Mouse (Mus musculus): Measurements from ENCODE around the gene Dcun1d5. TPM values are rescaled to one million over a fixed set of nuclear protein-coding genes. Genes with fewer than 3 reads are reported as not detected.

The Dcun1d5 gene
- 105 and 111 TPM in 2 replicates for polyA plus RNA-seq (2015; fragmentation: Nextera tagmentation; extraction: Ambion mirVana)

- Histone ChIP-seq H3K9ac (ENCODE audit: low read length) (peak within 1 kb of the TSS; percentile 85), H3K27me3 (ENCODE audit: control insufficient read depth, insufficient read depth, low read depth, low read length) (no peaks in the 10 kb centered on the region), H3K4me2 (ENCODE audit: low read depth, low read length) (peak within 1 kb of the TSS; percentile 60), H3K4me3 (ENCODE audit: low read length) (peak within 1 kb of the TSS; percentile 82), H3K36me3 (ENCODE audit: control insufficient read depth, insufficient read depth, low read length) (no peaks in the 10 kb centered on the region), H3K9me3 (ENCODE audit: control insufficient read depth, low read length) (no peaks in the 10 kb centered on the region), H3K4me1 (replicated peaks; ENCODE audit: control insufficient read depth, insufficient read depth, low read length) (peaks cover 9% of the 10 kb centered on the region), H3K27ac (ENCODE audit: low read length) (peak within 1 kb of the TSS; percentile 93)
- peak; percentile 99 for ATAC-seq (ENCODE audit: low read depth)
- WGBS: under 1% methylated on average over 61 of the region's 62 CpGs
Observed at GRCm38 (mm10) chr9:7184172-7184896, at the start of gene Dcun1d5, which contains the start of gene Dync2h1. TSS of gene Dcun1d5 (plus strand) at chr9:7184520. TSS of gene Dync2h1 (minus strand) at chr9:7184446.

- no peaks in the 10 kb centered on the region for H3K4me1 ChIP-seq (replicated peaks; ENCODE audit: control insufficient read depth, insufficient read depth, low read length)
- H3K4me2 ChIP-seq (ENCODE audit: low read depth, low read length): no peak overlapping the region
- no peak for ATAC-seq (ENCODE audit: low read depth)
- H3K9me3 ChIP-seq (ENCODE audit: control insufficient read depth, low read length): no peaks in the 10 kb centered on the region
- WGBS: 75% methylated on average over 2 of the region's 2 CpGs
- H3K27ac ChIP-seq (ENCODE audit: low read length): no peak overlapping the region
- H3K9ac ChIP-seq (ENCODE audit: low read length): no peak overlapping the region
- no peaks in the 10 kb centered on the region for H3K27me3 ChIP-seq (ENCODE audit: control insufficient read depth, insufficient read depth, low read depth, low read length)
- peaks cover 3% of the 10 kb centered on the region; the same call in 1 of the 2 replicates for H3K36me3 ChIP-seq (ENCODE audit: control insufficient read depth, insufficient read depth, low read length)
- no peak overlapping the region for H3K4me3 ChIP-seq (ENCODE audit: low read length)
Observed at GRCm38 (mm10) chr9:7154391-7154790, 29.9 kb upstream of the Dcun1d5 start.

- H3K4me2 ChIP-seq (ENCODE audit: low read depth, low read length): no peak overlapping the region
- WGBS: 91% methylated on average over 7 of the region's 7 CpGs
- H3K9ac ChIP-seq (ENCODE audit: low read length): no peak overlapping the region
- no peaks in the 10 kb centered on the region for H3K27me3 ChIP-seq (ENCODE audit: control insufficient read depth, insufficient read depth, low read depth, low read length)
- ATAC-seq (ENCODE audit: low read depth): no peak
- H3K4me3 ChIP-seq (ENCODE audit: low read length): no peak overlapping the region
- no peaks in the 10 kb centered on the region for H3K9me3 ChIP-seq (ENCODE audit: control insufficient read depth, low read length)
- no peak overlapping the region for H3K27ac ChIP-seq (ENCODE audit: low read length)
- no peaks in the 10 kb centered on the region for H3K4me1 ChIP-seq (replicated peaks; ENCODE audit: control insufficient read depth, insufficient read depth, low read length)
- H3K36me3 ChIP-seq (ENCODE audit: control insufficient read depth, insufficient read depth, low read length): peaks cover 6% of the 10 kb centered on the region
Observed at GRCm38 (mm10) chr9:7158605-7159004, 25.7 kb upstream of the Dcun1d5 start.

- 85% methylated on average over 3 of the region's 3 CpGs for WGBS
- Histone ChIP-seq H3K4me3 (ENCODE audit: low read length) (no peak overlapping the region), H3K9me3 (ENCODE audit: control insufficient read depth, low read length) (no peaks in the 10 kb centered on the region), H3K27ac (ENCODE audit: low read length) (no peak overlapping the region), H3K36me3 (ENCODE audit: control insufficient read depth, insufficient read depth, low read length) (peaks cover 7% of the 10 kb centered on the region), H3K4me1 (replicated peaks; ENCODE audit: control insufficient read depth, insufficient read depth, low read length) (no peaks in the 10 kb centered on the region), H3K4me2 (ENCODE audit: low read depth, low read length) (no peak overlapping the region), H3K9ac (ENCODE audit: low read length) (no peak overlapping the region), H3K27me3 (ENCODE audit: control insufficient read depth, insufficient read depth, low read depth, low read length) (no peaks in the 10 kb centered on the region)
- ATAC-seq (ENCODE audit: low read depth): no peak
Observed at GRCm38 (mm10) chr9:7159718-7160117, 24.6 kb upstream of the Dcun1d5 start.

- H3K27me3 ChIP-seq (ENCODE audit: control insufficient read depth, insufficient read depth, low read depth, low read length): no peaks in the 10 kb centered on the region
- no peak for ATAC-seq (ENCODE audit: low read depth)
- H3K9ac ChIP-seq (ENCODE audit: low read length): no peak overlapping the region
- H3K4me3 ChIP-seq (ENCODE audit: low read length): no peak overlapping the region
- 93% methylated on average over 5 of the region's 5 CpGs for WGBS
- no peak overlapping the region for H3K27ac ChIP-seq (ENCODE audit: low read length)
- no peaks in the 10 kb centered on the region for H3K4me1 ChIP-seq (replicated peaks; ENCODE audit: control insufficient read depth, insufficient read depth, low read length)
- no peaks in the 10 kb centered on the region for H3K9me3 ChIP-seq (ENCODE audit: control insufficient read depth, low read length)
- H3K4me2 ChIP-seq (ENCODE audit: low read depth, low read length): no peak overlapping the region
- peaks cover 12% of the 10 kb centered on the region for H3K36me3 ChIP-seq (ENCODE audit: control insufficient read depth, insufficient read depth, low read length)
Observed at GRCm38 (mm10) chr9:7160688-7161087, 23.6 kb upstream of the Dcun1d5 start.

GRCm38 (mm10) chr9:7167339-7167998 is 16.9 kb upstream of the Dcun1d5 start:
- Histone ChIP-seq H3K9me3 (ENCODE audit: control insufficient read depth, low read length) (no peaks in the 10 kb centered on the region), H3K9ac (ENCODE audit: low read length) (no peak overlapping the region), H3K27me3 (ENCODE audit: control insufficient read depth, insufficient read depth, low read depth, low read length) (no peaks in the 10 kb centered on the region), H3K4me1 (replicated peaks; ENCODE audit: control insufficient read depth, insufficient read depth, low read length) (no peaks in the 10 kb centered on the region), H3K36me3 (ENCODE audit: control insufficient read depth, insufficient read depth, low read length) (peaks cover 11% of the 10 kb centered on the region), H3K27ac (ENCODE audit: low read length) (no peak overlapping the region), H3K4me2 (ENCODE audit: low read depth, low read length) (no peak overlapping the region), H3K4me3 (ENCODE audit: low read length) (no peak overlapping the region)
- 83% methylated on average over 6 of the region's 6 CpGs for WGBS
- no peak for ATAC-seq (ENCODE audit: low read depth)

- 89% methylated on average over 1 of the region's 1 CpGs for WGBS
- ATAC-seq (ENCODE audit: low read depth): no peak
- H3K27me3 ChIP-seq (ENCODE audit: control insufficient read depth, insufficient read depth, low read depth, low read length): no peaks in the 10 kb centered on the region
Observed at GRCm38 (mm10) chr9:7173756-7174155, 10.6 kb upstream of the Dcun1d5 start.

GRCm38 (mm10) chr9:7176618-7177610 is 7.4 kb upstream of the Dcun1d5 start:
- Histone ChIP-seq H3K4me3 (ENCODE audit: low read length) (peak overlapping the region; percentile 51), H3K27me3 (ENCODE audit: control insufficient read depth, insufficient read depth, low read depth, low read length) (no peaks in the 10 kb centered on the region), H3K9ac (ENCODE audit: low read length) (peak overlapping the region; percentile 68), H3K27ac (ENCODE audit: low read length) (peak overlapping the region; percentile 55), H3K36me3 (ENCODE audit: control insufficient read depth, insufficient read depth, low read length) (no peaks in the 10 kb centered on the region), H3K4me2 (ENCODE audit: low read depth, low read length) (peak overlapping the region; percentile 70), H3K4me1 (replicated peaks; ENCODE audit: control insufficient read depth, insufficient read depth, low read length) (0 out of 2 replicates have a peak, but pooled peaks cover 3% of the 10 kb centered on the region), H3K9me3 (ENCODE audit: control insufficient read depth, low read length) (no peaks in the 10 kb centered on the region)
- ATAC-seq (ENCODE audit: low read depth): peak; percentile 97
- WGBS: 10% methylated on average over 41 of the region's 41 CpGs

More at GRCm38 (mm10) chr9:7173756-7174155, 10.6 kb upstream of the Dcun1d5 start:
- no peaks in the 10 kb centered on the region for H3K36me3 ChIP-seq (ENCODE audit: control insufficient read depth, insufficient read depth, low read length)
- H3K27ac ChIP-seq (ENCODE audit: low read length): no peak overlapping the region
- no peaks in the 10 kb centered on the region for H3K9me3 ChIP-seq (ENCODE audit: control insufficient read depth, low read length)
- H3K4me3 ChIP-seq (ENCODE audit: low read length): no peak overlapping the region
- no peak overlapping the region for H3K9ac ChIP-seq (ENCODE audit: low read length)
- H3K4me2 ChIP-seq (ENCODE audit: low read depth, low read length): no peak overlapping the region
- H3K4me1 ChIP-seq (replicated peaks; ENCODE audit: control insufficient read depth, insufficient read depth, low read length): 0 out of 2 replicates have a peak, but pooled peaks cover 3% of the 10 kb centered on the region
